Mouse (Mus musculus) heart, embryonic 15.5 days (tissue): ENCODE data around the gene Maml3. TPM values are rescaled to one million over a fixed set of nuclear protein-coding genes. Genes with fewer than 3 reads are reported as not detected.

Experiments
- ATAC-seq: fragments of 200-750 bp; cut with Nextera tagmentation; replicated peaks from 2 replicates; pipeline ENCODE4 v1.8.0; 2017; ENCODE audit warnings: low read depth, moderate TSS enrichment; ENCODE audit not compliant: insufficient number of reproducible peaks, insufficient read depth, low FRiP score
- H3K27ac ChIP-seq: fragments of 300-500 bp; sonication (generic); 2 replicates; pipeline ENCODE4 v1.5.1; 2015; ENCODE audit warnings: mild to moderate bottlenecking, inconsistent platforms
- H3K27me3 ChIP-seq: fragments of 300-500 bp; sonication (generic); 2 replicates; pipeline ENCODE4 v1.6.1; 2015; ENCODE audit warnings: inconsistent platforms
- H3K36me3 ChIP-seq: fragments of 300-500 bp; sonication (generic); 2 replicates; pipeline ENCODE4 v1.6.1; 2015; ENCODE audit warnings: mild to moderate bottlenecking, inconsistent platforms
- H3K4me1 ChIP-seq: fragments of 300-500 bp; sonication (generic); replicated peaks from 2 replicates; pipeline ENCODE4 v1.6.1; 2015; ENCODE audit warnings: inconsistent platforms
- H3K4me2 ChIP-seq: fragments of 300-500 bp; sonication (generic); 2 replicates; pipeline ENCODE4 v1.6.1; 2015; ENCODE audit warnings: inconsistent platforms, mild to moderate bottlenecking, moderate library complexity
- H3K4me3 ChIP-seq: fragments of 300-500 bp; sonication (generic); 2 replicates; pipeline ENCODE4 v1.5.1; 2015; ENCODE audit warnings: mild to moderate bottlenecking, inconsistent platforms
- H3K9ac ChIP-seq: fragments of 300-500 bp; sonication (generic); 2 replicates; pipeline ENCODE4 v1.6.1; 2015; ENCODE audit warnings: mild to moderate bottlenecking, inconsistent platforms
- H3K9me3 ChIP-seq: fragments of 300-500 bp; sonication (generic); replicated peaks from 2 replicates; pipeline ENCODE4 v1.6.1; 2016; ENCODE audit warnings: inconsistent platforms
- WGBS: fragments of 180-500 bp; shearing (Covaris S2); methylation state at CpG from one replicate; pipeline ENCODE4 v1.1.7; 2015; ENCODE audit warnings: mixed read lengths; 5-methylcytosine and 5-hydroxymethylcytosine counted together
- polyA plus RNA-seq: library from polyadenylated mRNA; unstranded; fragments of >200 nt; fragmentation: Nextera tagmentation; extraction: Ambion mirVana; gene quantifications from 2 replicates; pipeline ENCODE4 v1.2.1, GENCODE M21; 2015

Gene Maml3
- polyA plus RNA-seq, 1 experiment from 2014 or later: 1.9 TPM

DNA sequence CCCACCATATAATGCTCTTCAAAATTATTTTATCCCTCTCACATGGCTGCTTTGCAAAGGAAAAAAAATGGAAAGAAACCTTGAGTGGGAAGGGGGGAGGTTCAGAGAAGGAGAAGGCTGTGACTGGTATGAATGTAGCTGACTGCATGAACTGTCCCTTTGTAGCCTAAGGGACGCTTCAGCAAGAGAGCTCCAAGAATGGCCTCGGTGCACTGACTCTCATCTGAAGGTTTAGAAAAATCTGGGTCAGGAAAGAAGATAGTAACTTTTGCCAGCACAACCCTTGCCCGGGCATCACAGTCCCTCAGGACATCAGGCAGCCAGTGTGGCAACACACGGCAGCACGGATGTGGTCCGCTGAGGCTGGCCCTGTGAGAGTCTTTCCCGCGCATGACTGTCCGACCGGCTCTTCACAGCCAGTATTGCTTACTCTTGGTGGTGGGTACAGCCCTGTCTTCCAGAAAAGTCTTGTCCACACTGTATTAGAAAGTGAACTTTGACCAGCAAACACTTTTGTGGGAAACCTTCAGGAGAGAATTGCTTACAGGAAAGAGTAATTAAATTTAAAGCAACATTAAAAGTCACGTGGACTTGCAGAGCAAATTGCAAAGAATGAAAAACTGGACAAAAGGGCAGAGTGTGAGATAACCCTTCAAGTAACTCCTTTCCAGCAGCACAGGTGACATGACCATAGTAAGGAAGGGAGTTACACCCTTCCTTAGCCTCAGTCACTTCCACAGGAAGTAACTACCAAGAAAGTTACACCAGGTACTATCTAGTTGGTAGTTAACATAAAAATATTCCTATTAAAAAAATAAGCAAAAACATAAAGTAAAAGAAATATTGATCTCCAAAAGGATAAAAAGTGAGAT lies 42.3 kb downstream of the Maml3 start:
- ATAC-seq: no peak
- Histone ChIP-seq H3K27ac (no peak overlapping the region), H3K36me3 (no peaks in the 10 kb centered on the region), H3K4me3 (no peak overlapping the region), H3K4me2 (no peak overlapping the region), H3K27me3 (no peaks in the 10 kb centered on the region), H3K4me1 (peaks cover 13% of the 10 kb centered on the region), H3K9ac (no peak overlapping the region), H3K9me3 (no peaks in the 10 kb centered on the region)
- 84% methylated on average over 11 of the region's 11 CpGs for WGBS

GRCm38 (mm10) chr3:52061472-52062388 lies 43.1 kb downstream of the Maml3 start:
- Histone ChIP-seq H3K27ac (no peak overlapping the region), H3K4me2 (no peak overlapping the region), H3K4me1 (peaks cover 10% of the 10 kb centered on the region), H3K9ac (no peak overlapping the region), H3K27me3 (no peaks in the 10 kb centered on the region), H3K36me3 (no peaks in the 10 kb centered on the region), H3K9me3 (no peaks in the 10 kb centered on the region), H3K4me3 (no peak overlapping the region)
- WGBS: 55% methylated on average over 8 of the region's 8 CpGs
- ATAC-seq: no peak

DNA sequence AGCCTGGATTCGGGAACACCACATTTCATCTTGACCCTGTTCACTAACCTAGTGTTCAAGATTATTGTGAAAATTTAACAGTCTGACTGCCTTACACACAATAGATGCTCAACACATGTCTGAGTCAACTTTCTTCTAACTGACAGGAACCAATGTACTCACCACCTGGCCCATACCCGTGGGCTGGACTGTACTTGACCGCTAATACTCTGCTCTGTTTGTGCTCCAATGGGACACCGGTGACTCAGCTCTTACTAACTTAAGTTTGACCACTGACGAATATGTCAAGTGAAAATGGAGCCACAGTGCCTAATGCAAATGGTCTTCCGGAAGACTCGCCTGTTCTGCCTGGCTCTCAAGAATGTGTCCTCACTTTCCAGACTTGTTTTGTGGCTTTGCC lies 44.0 kb downstream of the Maml3 start:
- H3K4me3 ChIP-seq: no peak overlapping the region
- no peaks in the 10 kb centered on the region for H3K9me3 ChIP-seq
- H3K4me1 ChIP-seq: peaks cover 1% of the 10 kb centered on the region; the same call in 1 of the 2 replicates
- H3K27me3 ChIP-seq: no peaks in the 10 kb centered on the region
- H3K36me3 ChIP-seq: no peaks in the 10 kb centered on the region
- no peak overlapping the region for H3K9ac ChIP-seq
- WGBS: 84% methylated on average over 7 of the region's 7 CpGs
- ATAC-seq: no peak
- no peak overlapping the region for H3K4me2 ChIP-seq
- H3K27ac ChIP-seq: no peak overlapping the region

DNA sequence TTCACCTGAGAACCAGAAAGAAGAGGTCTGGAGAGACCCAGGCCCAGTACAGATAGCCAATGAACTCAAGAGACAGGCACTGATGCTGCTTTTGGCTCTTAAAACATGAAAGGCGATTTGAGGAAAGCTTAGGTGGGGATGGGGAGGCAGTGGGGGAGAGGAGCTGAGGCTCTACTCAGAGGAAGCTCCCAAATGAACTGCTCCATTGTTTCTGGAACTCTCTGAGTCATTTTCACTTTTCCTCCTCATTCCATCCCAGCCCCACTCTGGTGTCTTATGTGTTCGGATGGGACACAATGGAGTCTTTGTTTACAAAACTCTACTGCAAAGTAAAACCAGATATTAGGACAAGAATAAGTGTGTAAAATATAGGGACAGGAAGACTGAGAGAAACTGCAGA lies 53.1 kb downstream of the Maml3 start:
- Histone ChIP-seq H3K27ac (peak overlapping the region; percentile 45; the same call in 1 of the 2 replicates), H3K4me2 (no peak overlapping the region), H3K27me3 (no peaks in the 10 kb centered on the region), H3K4me1 (peaks cover 9% of the 10 kb centered on the region), H3K36me3 (peaks cover 3% of the 10 kb centered on the region; the same call in 1 of the 2 replicates), H3K9ac (no peak overlapping the region), H3K9me3 (no peaks in the 10 kb centered on the region), H3K4me3 (no peak overlapping the region)
- no peak for ATAC-seq
- 67% methylated on average over 2 of the region's 2 CpGs for WGBS

GRCm38 (mm10) chr3:52048082-52048481 lies 56.8 kb downstream of the Maml3 start:
- Histone ChIP-seq H3K4me3 (no peak overlapping the region), H3K9me3 (no peaks in the 10 kb centered on the region), H3K27me3 (no peaks in the 10 kb centered on the region), H3K27ac (peak overlapping the region; percentile 93; the same call in 1 of the 2 replicates), H3K4me2 (no peak overlapping the region), H3K9ac (no peak overlapping the region), H3K4me1 (peaks cover 41% of the 10 kb centered on the region), H3K36me3 (peaks cover 3% of the 10 kb centered on the region; the same call in 1 of the 2 replicates)
- WGBS: 62% methylated on average over 14 of the region's 14 CpGs
- no peak for ATAC-seq

- peaks cover 41% of the 10 kb centered on the region for H3K4me1 ChIP-seq
- no peaks in the 10 kb centered on the region for H3K27me3 ChIP-seq
- H3K9ac ChIP-seq: 0 out of 2 replicates have a peak overlapping the region, but pooled peaks have one; percentile 2
- H3K9me3 ChIP-seq: no peaks in the 10 kb centered on the region
- H3K36me3 ChIP-seq: peaks cover 3% of the 10 kb centered on the region; the same call in 1 of the 2 replicates
- H3K27ac ChIP-seq: peak overlapping the region; percentile 93
- ATAC-seq: no peak
- WGBS: 76% methylated on average over 8 of the region's 8 CpGs
- H3K4me3 ChIP-seq: no peak overlapping the region
- H3K4me2 ChIP-seq: peak overlapping the region; percentile 66
Observed at GRCm38 (mm10) chr3:52047537-52047936, 57.3 kb downstream of the Maml3 start.

- H3K27me3 ChIP-seq: no peaks in the 10 kb centered on the region
- H3K36me3 ChIP-seq: peaks cover 3% of the 10 kb centered on the region; the same call in 1 of the 2 replicates
- peak; percentile 89 for ATAC-seq
- H3K4me2 ChIP-seq: peak overlapping the region; percentile 66
- peak overlapping the region; percentile 45 for H3K4me3 ChIP-seq
- under 1% methylated on average over 13 of the region's 13 CpGs for WGBS
- H3K9me3 ChIP-seq: no peaks in the 10 kb centered on the region
- peaks cover 41% of the 10 kb centered on the region for H3K4me1 ChIP-seq
- H3K9ac ChIP-seq: peak overlapping the region; percentile 39
- H3K27ac ChIP-seq: peak overlapping the region; percentile 93
Observed at GRCm38 (mm10) chr3:52046895-52047372, 57.9 kb downstream of the Maml3 start.

- Histone ChIP-seq H3K4me1 (peaks cover 41% of the 10 kb centered on the region), H3K9me3 (no peaks in the 10 kb centered on the region), H3K36me3 (peaks cover 3% of the 10 kb centered on the region; the same call in 1 of the 2 replicates), H3K4me3 (peak overlapping the region; percentile 45), H3K27ac (peak overlapping the region; percentile 93), H3K9ac (peak overlapping the region; percentile 39), H3K27me3 (no peaks in the 10 kb centered on the region), H3K4me2 (peak overlapping the region; percentile 66)
- 9% methylated on average over 20 of the region's 20 CpGs for WGBS
- ATAC-seq: peak; percentile 79
Observed at GRCm38 (mm10) chr3:52046027-52046700, 58.7 kb downstream of the Maml3 start.

GRCm38 (mm10) chr3:52045221-52045641 lies 59.6 kb downstream of the Maml3 start:
- ATAC-seq: no peak
- peaks cover 1% of the 10 kb centered on the region; the same call in 1 of the 2 replicates for H3K36me3 ChIP-seq
- H3K4me1 ChIP-seq: peaks cover 41% of the 10 kb centered on the region
- no peaks in the 10 kb centered on the region for H3K27me3 ChIP-seq
- peak overlapping the region; percentile 45 for H3K4me3 ChIP-seq
- 23% methylated on average over 6 of the region's 6 CpGs for WGBS
- peak overlapping the region; percentile 39; the same call in 1 of the 2 replicates for H3K9ac ChIP-seq
- peak overlapping the region; percentile 93 for H3K27ac ChIP-seq
- no peaks in the 10 kb centered on the region for H3K9me3 ChIP-seq
- peak overlapping the region; percentile 66 for H3K4me2 ChIP-seq

GRCm38 (mm10) chr3:52044651-52045050 lies 60.2 kb downstream of the Maml3 start:
- peaks cover 41% of the 10 kb centered on the region for H3K4me1 ChIP-seq
- no peaks in the 10 kb centered on the region for H3K9me3 ChIP-seq
- no peaks in the 10 kb centered on the region for H3K27me3 ChIP-seq
- peak overlapping the region; percentile 39 for H3K9ac ChIP-seq
- peak overlapping the region; percentile 93 for H3K27ac ChIP-seq
- 10% methylated on average over 14 of the region's 14 CpGs for WGBS
- peak overlapping the region; percentile 45 for H3K4me3 ChIP-seq
- ATAC-seq: no peak
- no peaks in the 10 kb centered on the region for H3K36me3 ChIP-seq
- H3K4me2 ChIP-seq: peak overlapping the region; percentile 66
